Mouse (Mus musculus) CH12.LX (cell line): ENCODE measurements around the gene Card9. TPM values are rescaled to one million over a fixed set of nuclear protein-coding genes. Genes with fewer than 3 reads are reported as not detected.

Source experiments
- DNase-seq: peaks from one replicate; pipeline ENCODE4 v3.0.0-alpha.2; 2013; ENCODE audit errors: extremely low read depth
- H3K27ac ChIP-seq: 2 replicates; pipeline ENCODE4 v1.5.1; 2012; ENCODE audit warnings: low read depth, mild to moderate bottlenecking, control low read depth, moderate library complexity; ENCODE audit not compliant: insufficient read depth
- H3K27me3 ChIP-seq: replicated peaks from 2 replicates; pipeline ENCODE3; 2012; ENCODE audit warnings: inconsistent platforms
- H3K36me3 ChIP-seq, 2 experiments: replicated peaks in 1 of 2; 2 replicates each; pipeline versions ENCODE3 to v1.6.1; 2012; ENCODE audit warnings: inconsistent platforms in 1 of 2, low read length in 1 of 2, mild to moderate bottlenecking in 1 of 2, mixed read lengths in 1 of 2, moderate library complexity in 1 of 2; ENCODE audit not compliant: control insufficient read depth in 1 of 2, insufficient read depth in 1 of 2
- H3K4me1 ChIP-seq, 2 experiments: 2 replicates each; pipeline ENCODE4 v1.6.1; 2012; ENCODE audit warnings: inconsistent platforms in 1 of 2, moderate library complexity in 1 of 2; ENCODE audit not compliant: insufficient read depth in 2 of 2, control insufficient read depth in 1 of 2
- H3K4me2 ChIP-seq: 2 replicates; pipeline ENCODE4 v1.6.1; 2012; ENCODE audit warnings: low read depth, mild to moderate bottlenecking, control low read depth; ENCODE audit not compliant: poor library complexity, insufficient read depth, severe bottlenecking
- H3K4me3 ChIP-seq, 3 experiments: fragments of 150-350 bp in 1 of 3; sonication (generic) in 1 of 3; replicated peaks in 1 of 3; 2 replicates each; pipeline versions ENCODE3 to v1.5.1; 2011 to 2012; ENCODE audit warnings: low read depth in 2 of 3, low read length in 2 of 3, mild to moderate bottlenecking in 2 of 3, moderate library complexity in 2 of 3, control low read depth in 1 of 3, improper control_type of control experiment in 1 of 3, inconsistent platforms in 1 of 3, mixed read lengths in 1 of 3; ENCODE audit not compliant: poor library complexity in 1 of 3
- H3K79me2 ChIP-seq: replicated peaks from 2 replicates; pipeline ENCODE4 v1.6.1; 2012; ENCODE audit warnings: mild to moderate bottlenecking, moderate library complexity; ENCODE audit not compliant: control insufficient read depth, poor library complexity, insufficient read depth, severe bottlenecking; ENCODE audit errors: extremely low read depth
- H3K9ac ChIP-seq: 2 replicates; pipeline ENCODE4 v1.6.1; 2012; ENCODE audit warnings: low read depth, mild to moderate bottlenecking, control low read depth, moderate library complexity; ENCODE audit not compliant: insufficient read depth
- H3K9me3 ChIP-seq: replicated peaks from 2 replicates; pipeline ENCODE3; 2012; ENCODE audit warnings: low read length, inconsistent platforms, mixed read lengths
- BHLHE40 ChIP-seq: IDR thresholded peaks from 2 replicates; pipeline ENCODE4 v1.6.1; 2011; ENCODE audit warnings: mild to moderate bottlenecking, low read depth, low read length, improper control_type of control experiment
- CHD1 ChIP-seq: IDR thresholded peaks from 2 replicates; pipeline ENCODE4 v1.6.1; 2012; ENCODE audit warnings: low read depth, low read length, improper control_type of control experiment, inconsistent platforms
- CTCF ChIP-seq, 2 experiments: IDR thresholded peaks in 1 of 2; conservative IDR thresholded peaks in 1 of 2; 2 replicates each; pipeline ENCODE4 v1.5.1; 2011 to 2012; ENCODE audit warnings: low read depth in 2 of 2, low read length in 2 of 2, improper control_type of control experiment in 1 of 2, inconsistent platforms in 1 of 2, mild to moderate bottlenecking in 1 of 2, moderate library complexity in 1 of 2
- E2F4 ChIP-seq: IDR thresholded peaks from 2 replicates; pipeline ENCODE4 v1.6.1; 2011; ENCODE audit warnings: low read depth, low read length, improper control_type of control experiment; ENCODE audit not compliant: insufficient replicate concordance
- ELF1 ChIP-seq: IDR thresholded peaks from 2 replicates; pipeline ENCODE4 v1.6.1; 2014; ENCODE audit warnings: low read depth, mild to moderate bottlenecking, inconsistent platforms, low read length, improper control_type of control experiment
- ETS1 ChIP-seq: conservative IDR thresholded peaks from 2 replicates; pipeline ENCODE4 v1.6.1; 2012; ENCODE audit warnings: low read depth, mild to moderate bottlenecking, inconsistent platforms, low read length, improper control_type of control experiment, moderate library complexity
- HCFC1 ChIP-seq: IDR thresholded peaks from 2 replicates; pipeline ENCODE4 v1.6.1; 2012; ENCODE audit warnings: low read depth, mild to moderate bottlenecking, inconsistent platforms, low read length, improper control_type of control experiment
- MAFK ChIP-seq: IDR thresholded peaks from 2 replicates; pipeline ENCODE4 v1.6.1; 2011; ENCODE audit warnings: low read length, improper control_type of control experiment; ENCODE audit not compliant: insufficient replicate concordance
- MXI1 ChIP-seq: IDR thresholded peaks from 2 replicates; pipeline ENCODE4 v1.6.1; 2011; ENCODE audit warnings: mild to moderate bottlenecking, low read depth, low read length, improper control_type of control experiment
- NELFE ChIP-seq: IDR thresholded peaks from 2 replicates; pipeline ENCODE4 v1.6.1; 2011; ENCODE audit warnings: low read depth, low read length, improper control_type of control experiment
- POLR2AphosphoS2 ChIP-seq: IDR thresholded peaks from 2 replicates; pipeline ENCODE4 v1.6.1; 2011; ENCODE audit warnings: low read depth, low read length, improper control_type of control experiment
- SIN3A ChIP-seq: IDR thresholded peaks from 2 replicates; pipeline ENCODE4 v1.6.1; 2012; ENCODE audit warnings: low read length, improper control_type of control experiment, inconsistent platforms
- SMC3 ChIP-seq: IDR thresholded peaks from 2 replicates; pipeline ENCODE4 v1.6.1; 2011; ENCODE audit warnings: low read depth, low read length, improper control_type of control experiment
- USF1 ChIP-seq: IDR thresholded peaks from 2 replicates; pipeline ENCODE4 v1.6.1; 2014; ENCODE audit warnings: low read depth, mild to moderate bottlenecking, inconsistent platforms, low read length, improper control_type of control experiment
- ZKSCAN1 ChIP-seq: IDR thresholded peaks from 2 replicates; pipeline ENCODE4 v1.6.1; 2012; ENCODE audit warnings: low read depth, inconsistent platforms, low read length, improper control_type of control experiment, borderline replicate concordance
- ZNF384 ChIP-seq: IDR thresholded peaks from 2 replicates; pipeline ENCODE4 v1.6.1; 2012; ENCODE audit warnings: low read depth, low read length, improper control_type of control experiment, inconsistent platforms
- dilution Hi-C: fragments of 300-500 bp; cut with MboI; formaldehyde crosslinking; loops from 2 replicates; pipeline ENCODE4 v1.14.3; 2020; ENCODE audit warnings: low sequenced_read_pairs; ENCODE audit not compliant: extremely low pct_unique_long_range_greater_than_20kb, extremely low pct_ligation_motif_present
- in situ Hi-C: fragments of 300-500 bp; cut with MboI; formaldehyde crosslinking; loops from 3 replicates; pipeline ENCODE4 v1.14.3; 2019; ENCODE audit warnings: low sequenced_read_pairs, low pct_ligation_motif_present, low pct_unique_long_range_greater_than_20kb, mixed read lengths
- polyA plus RNA-seq: library from polyadenylated mRNA; unstranded; fragments of >175 nt; gene quantifications from 2 replicates; pipeline ENCODE4 v1.2.1, GENCODE M21; 2012; ENCODE audit warnings: low read depth; ENCODE audit not compliant: insufficient read length
- total RNA-seq, 2 experiments: library from RNA; depleted of rRNA; stranded (reverse); fragments of 300-350 nt in 1 of 2; fragments of >200 nt in 1 of 2; gene quantifications; 2 replicates each; pipeline ENCODE4 v1.2.3; 2012 to 2014

Gene Card9
- total RNA-seq (2012; rRNA removed) (0.42 and 0.59 TPM in 2 replicates), total RNA-seq (2014; rRNA removed) (0.15 and 0.32 TPM in 2 replicates), polyA plus RNA-seq (0.38 and 0.44 TPM in 2 replicates)

- H3K79me2 ChIP-seq = no peaks in the 10 kb centered on the region
- no peak within 1 kb of the TSS for H3K9ac ChIP-seq
- no peaks in the 10 kb centered on the region for H3K9me3 ChIP-seq
- no peak within 1 kb of the TSS for H3K4me2 ChIP-seq
- H3K36me3 ChIP-seq = peaks cover 33 to 72% of the 10 kb centered on the region in 2 experiments
- no peak for DNase-seq
- H3K27ac ChIP-seq = no peak within 1 kb of the TSS
- dilution Hi-C loops = no loop called here
- H3K4me1 ChIP-seq = no peaks in the 10 kb centered on the region
- in situ Hi-C loops = no loop called here
- TF ChIP-seq CHD1 (no peak), SIN3A (no peak), SMC3 (no peak), ELF1 (no peak), MAFK (no peak), E2F4 (no peak), ZNF384 (no peak), USF1 (no peak), BHLHE40 (no peak), ETS1 (no peak), MXI1 (no peak), POLR2AphosphoS2 (no peak)
- TF ChIP-seq, all 38 proteins: peak for 0
- Histone ChIP-seq H3K4me3 (no peak within 1 kb of the TSS), H3K27me3 (no peaks in the 10 kb centered on the region)
Observed at GRCm38 (mm10) chr2:26360772-26361171, at the start of gene Card9. Gene Card9 (minus strand): TSS chr2:26360918.

- H3K4me3 ChIP-seq = no peak overlapping the region
- H3K4me1 ChIP-seq = peaks cover 10 to 35% of the 10 kb centered on the region in 2 experiments
- no peak for DNase-seq
- H3K9ac ChIP-seq = no peak overlapping the region
- H3K9me3 ChIP-seq = no peaks in the 10 kb centered on the region
- H3K27ac ChIP-seq = no peak overlapping the region
- no peaks in the 10 kb centered on the region for H3K27me3 ChIP-seq
- no peak for TF ChIP-seq ZKSCAN1
- TF ChIP-seq NELFE = no peak
- TF ChIP-seq HCFC1 = no peak
- TF ChIP-seq CTCF (conservative IDR thresholded peaks at IDR 0.05 in 1 of 2, IDR thresholded peaks at IDR 0.05 in 1 of 2; ENCODE audit: low read depth in 2 of 2, low read length in 2 of 2) = 0 out of 4 replicates have a peak, but pooled peaks of 1 of the 2 experiments have one; percentile 21
- TF ChIP-seq, all 38 proteins: peak for 1
- in situ Hi-C loops = no loop called here
- peaks cover 40 to 80% of the 10 kb centered on the region in 2 experiments for H3K36me3 ChIP-seq
- H3K79me2 ChIP-seq = no peaks in the 10 kb centered on the region
- dilution Hi-C loops = no loop called here
- H3K4me2 ChIP-seq = no peak overlapping the region
Observed at GRCm38 (mm10) chr2:26410091-26410490, 49.4 kb upstream of the Card9 start.
